Mouse (Mus musculus) embryo, embryonic 10 days (tissue): ENCODE data around the gene Gm15448.
"Not testable (repeated sequence)": the region's sequence is repeated elsewhere in the genome, so short reads cannot be mapped to it uniquely, and the experiment has no call there.

Source experiments
- DNase-seq: peaks from one replicate; pipeline ENCODE4 v3.0.0-alpha.2; 2015; ENCODE audit warnings: low spot score

The Gm15448 gene

GRCm38 (mm10) chr7:3825599-3825998 lies at the start of gene Gm15448:
Gene Gm15448, minus strand, starts transcription at chr7:3825687.
- not testable (repeated sequence) for DNase-seq

- not testable (repeated sequence) for DNase-seq
These were observed 49.5 kb upstream of the Gm15448 start for GRCm38 (mm10) chr7:3875032-3875431.

GRCm38 (mm10) chr7:3844951-3845350 lies 19.5 kb upstream of the Gm15448 start, which contains the start of gene Pira2:
Gene Pira2, minus strand, starts transcription at chr7:3845051.
- DNase-seq, result not testable (repeated sequence)

GRCm38 (mm10) chr7:3837854-3838253 lies 12.4 kb upstream of the Gm15448 start:
- not testable (repeated sequence) for DNase-seq

- not testable (repeated sequence) for DNase-seq
These were observed 5.1 kb upstream of the Gm15448 start for GRCm38 (mm10) chr7:3830633-3831032.

- DNase-seq, result not testable (repeated sequence)
These were observed 13.6 kb downstream of the Gm15448 start for GRCm38 (mm10) chr7:3811912-3812311.

- DNase-seq, result not testable (repeated sequence)
These were observed 22.6 kb downstream of the Gm15448 start for GRCm38 (mm10) chr7:3802935-3803334.

- not testable (repeated sequence) for DNase-seq
These were observed 25.5 kb downstream of the Gm15448 start for GRCm38 (mm10) chr7:3799940-3800339.

- not testable (repeated sequence) for DNase-seq
These were observed 29.2 kb downstream of the Gm15448 start for GRCm38 (mm10) chr7:3796286-3796685.
